Mouse (Mus musculus) intestine, embryonic 16.5 days (tissue): ENCODE data around the gene Ttc17. TPM values are rescaled to one million over a fixed set of nuclear protein-coding genes. Genes with fewer than 3 reads are reported as not detected.
"Not testable (repeated sequence)": the region's sequence is repeated elsewhere in the genome, so short reads cannot be mapped to it uniquely, and the experiment has no call there.

ENCODE experiments used
- ATAC-seq: fragments of 200-750 bp; cut with Nextera tagmentation; 2 replicates; pipeline ENCODE4 v1.8.0; 2017; ENCODE audit warnings: moderate TSS enrichment, moderate library complexity
- H3K27ac ChIP-seq: fragments of 300-500 bp; sonication (generic); 2 replicates; pipeline ENCODE4 v1.5.1; 2014; ENCODE audit warnings: mild to moderate bottlenecking, low read length
- H3K27me3 ChIP-seq: fragments of 300-500 bp; sonication (generic); replicated peaks from 2 replicates; pipeline ENCODE4 v1.6.1; 2014; ENCODE audit warnings: low read length, control low read depth, mixed read lengths; ENCODE audit not compliant: control insufficient read depth, insufficient read depth
- H3K36me3 ChIP-seq: fragments of 300-500 bp; sonication (generic); 2 replicates; pipeline ENCODE4 v1.6.1; 2014; ENCODE audit warnings: low read length, control low read depth; ENCODE audit not compliant: control insufficient read depth, insufficient read depth
- H3K4me1 ChIP-seq: fragments of 300-500 bp; sonication (generic); 2 replicates; pipeline ENCODE4 v1.6.1; 2014; ENCODE audit warnings: low read length, control low read depth, mixed read lengths; ENCODE audit not compliant: control insufficient read depth, insufficient read depth
- H3K4me2 ChIP-seq: fragments of 300-500 bp; sonication (generic); 2 replicates; pipeline ENCODE4 v1.6.1; 2014; ENCODE audit warnings: low read depth, low read length, control low read depth
- H3K4me3 ChIP-seq: fragments of 300-500 bp; sonication (generic); 2 replicates; pipeline ENCODE4 v1.5.1; 2014; ENCODE audit warnings: mild to moderate bottlenecking, low read length
- H3K9ac ChIP-seq: fragments of 300-500 bp; sonication (generic); 2 replicates; pipeline ENCODE4 v1.6.1; 2014; ENCODE audit warnings: low read depth, low read length
- H3K9me3 ChIP-seq: fragments of 300-500 bp; sonication (generic); 2 replicates; pipeline ENCODE4 v1.6.1; 2016; ENCODE audit warnings: low read length, control low read depth; ENCODE audit not compliant: control insufficient read depth
- WGBS: fragments of 180-500 bp; shearing (Covaris S2); extraction: QIAGEN DNeasy Blood & Tissue Kit; methylation state at CpG from one replicate; pipeline ENCODE4 v1.1.7; 2014; 5-methylcytosine and 5-hydroxymethylcytosine counted together
- polyA plus RNA-seq: library from polyadenylated mRNA; unstranded; fragments of >200 nt; fragmentation: Nextera tagmentation; extraction: Ambion mirVana; gene quantifications from 2 replicates; pipeline ENCODE4 v1.2.1, GENCODE M21; 2015

Ttc17 gene
- polyA plus RNA-seq, 1 experiment from 2014 or later, result 14.5 TPM

GRCm38 (mm10) chr2:94389000-94389399 lies 17.5 kb downstream of the Ttc17 start:
- 79% methylated on average over 9 of the region's 9 CpGs for WGBS
- no peaks in the 10 kb centered on the region for H3K27me3 ChIP-seq
- peaks cover 4% of the 10 kb centered on the region; the same call in 1 of the 2 replicates for H3K36me3 ChIP-seq
- H3K9me3 ChIP-seq, result no peaks in the 10 kb centered on the region
- no peak for ATAC-seq
- no peak overlapping the region for H3K4me2 ChIP-seq
- no peaks in the 10 kb centered on the region for H3K4me1 ChIP-seq
- no peak overlapping the region for H3K27ac ChIP-seq
- no peak overlapping the region for H3K9ac ChIP-seq
- H3K4me3 ChIP-seq, result no peak overlapping the region

GRCm38 (mm10) chr2:94387846-94388245 lies 18.6 kb downstream of the Ttc17 start:
- 88% methylated on average over 5 of the region's 5 CpGs for WGBS
- no peak for ATAC-seq
- H3K36me3 ChIP-seq, result peaks cover 4% of the 10 kb centered on the region; the same call in 1 of the 2 replicates
- no peak overlapping the region for H3K4me3 ChIP-seq
- no peak overlapping the region for H3K4me2 ChIP-seq
- no peaks in the 10 kb centered on the region for H3K27me3 ChIP-seq
- H3K9ac ChIP-seq, result no peak overlapping the region
- no peak overlapping the region for H3K27ac ChIP-seq
- no peaks in the 10 kb centered on the region for H3K9me3 ChIP-seq
- no peaks in the 10 kb centered on the region for H3K4me1 ChIP-seq

- H3K36me3 ChIP-seq, H3K4me3 ChIP-seq, H3K27ac ChIP-seq, H3K9ac ChIP-seq, H3K4me2 ChIP-seq, H3K27me3 ChIP-seq, H3K4me1 ChIP-seq, ATAC-seq, H3K9me3 ChIP-seq: not testable (repeated sequence)
- 92% methylated on average over 10 of the region's 10 CpGs for WGBS
These were observed 22.0 kb downstream of the Ttc17 start for GRCm38 (mm10) chr2:94384483-94384882.

- no peak overlapping the region for H3K27ac ChIP-seq
- H3K36me3 ChIP-seq, result peaks cover 4% of the 10 kb centered on the region; the same call in 1 of the 2 replicates
- H3K27me3 ChIP-seq, result no peaks in the 10 kb centered on the region
- no peaks in the 10 kb centered on the region for H3K4me1 ChIP-seq
- no peak overlapping the region for H3K9ac ChIP-seq
- WGBS, result 85% methylated on average over 2 of the region's 2 CpGs
- ATAC-seq, result no peak
- no peak overlapping the region for H3K4me3 ChIP-seq
- no peak overlapping the region for H3K4me2 ChIP-seq
- no peaks in the 10 kb centered on the region for H3K9me3 ChIP-seq
These were observed 25.3 kb downstream of the Ttc17 start for GRCm38 (mm10) chr2:94381057-94381647.

- WGBS, result 79% methylated on average over 11 of the region's 11 CpGs
- Histone ChIP-seq H3K9ac (no peak overlapping the region), H3K36me3 (peaks cover 6% of the 10 kb centered on the region), H3K4me3 (no peak overlapping the region), H3K9me3 (no peaks in the 10 kb centered on the region), H3K27me3 (no peaks in the 10 kb centered on the region), H3K27ac (no peak overlapping the region), H3K4me2 (no peak overlapping the region), H3K4me1 (no peaks in the 10 kb centered on the region)
- ATAC-seq, result no peak
These were observed 27.8 kb downstream of the Ttc17 start for GRCm38 (mm10) chr2:94378678-94379077.

- ATAC-seq, result 0 out of 2 replicates have a peak, but pooled peaks have one; percentile 52
- no peak overlapping the region for H3K4me2 ChIP-seq
- no peak overlapping the region for H3K9ac ChIP-seq
- H3K36me3 ChIP-seq, result peaks cover 10% of the 10 kb centered on the region
- WGBS, result 82% methylated on average over 6 of the region's 6 CpGs
- no peak overlapping the region for H3K4me3 ChIP-seq
- H3K27me3 ChIP-seq, result no peaks in the 10 kb centered on the region
- no peaks in the 10 kb centered on the region for H3K9me3 ChIP-seq
- no peaks in the 10 kb centered on the region for H3K4me1 ChIP-seq
- H3K27ac ChIP-seq, result no peak overlapping the region
These were observed 35.4 kb downstream of the Ttc17 start for GRCm38 (mm10) chr2:94371093-94371492.

- Histone ChIP-seq H3K27ac (no peak overlapping the region), H3K4me3 (no peak overlapping the region), H3K27me3 (no peaks in the 10 kb centered on the region), H3K9ac (no peak overlapping the region), H3K4me2 (no peak overlapping the region), H3K4me1 (no peaks in the 10 kb centered on the region), H3K36me3 (peaks cover 10% of the 10 kb centered on the region), H3K9me3 (no peaks in the 10 kb centered on the region)
- ATAC-seq, result no peak
- WGBS, result 94% methylated on average over 6 of the region's 6 CpGs
These were observed 42.7 kb downstream of the Ttc17 start for GRCm38 (mm10) chr2:94363821-94364220.

- peak; percentile 95 for ATAC-seq
- H3K36me3 ChIP-seq, result peaks cover 12% of the 10 kb centered on the region
- 65% methylated on average over 4 of the region's 4 CpGs for WGBS
These were observed 46.0 kb downstream of the Ttc17 start for GRCm38 (mm10) chr2:94360398-94360973.

GRCm38 (mm10) chr2:94348165-94348591 lies 58.3 kb downstream of the Ttc17 start:
- Histone ChIP-seq H3K27me3 (no peaks in the 10 kb centered on the region), H3K4me2 (no peak overlapping the region), H3K4me1 (no peaks in the 10 kb centered on the region), H3K4me3 (no peak overlapping the region), H3K9me3 (no peaks in the 10 kb centered on the region), H3K27ac (no peak overlapping the region), H3K9ac (no peak overlapping the region), H3K36me3 (no peaks in the 10 kb centered on the region)
- 60% methylated on average over 6 of the region's 6 CpGs for WGBS
- ATAC-seq, result no peak

More at GRCm38 (mm10) chr2:94360398-94360973, 46.0 kb downstream of the Ttc17 start:
- no peaks in the 10 kb centered on the region for H3K9me3 ChIP-seq
- no peak overlapping the region for H3K4me2 ChIP-seq
- H3K4me3 ChIP-seq, result no peak overlapping the region
- no peak overlapping the region for H3K27ac ChIP-seq
- no peaks in the 10 kb centered on the region for H3K27me3 ChIP-seq
- no peak overlapping the region for H3K9ac ChIP-seq
- H3K4me1 ChIP-seq, result no peaks in the 10 kb centered on the region
